Mouse (Mus musculus) liver, postnatal 0 days (tissue): ENCODE results near the gene Arhgef19.

ENCODE experiments used
- CTCF ChIP-seq: sonication (generic); IDR thresholded peaks from 2 replicates; pipeline ENCODE4 v1.5.1; 2016; ENCODE audit warnings: antibody characterized with exemption, low read depth
- EP300 ChIP-seq: IDR thresholded peaks from 2 replicates; pipeline ENCODE4 v1.6.1; 2016; ENCODE audit warnings: antibody characterized with exemption, low read depth, mild to moderate bottlenecking

DNA sequence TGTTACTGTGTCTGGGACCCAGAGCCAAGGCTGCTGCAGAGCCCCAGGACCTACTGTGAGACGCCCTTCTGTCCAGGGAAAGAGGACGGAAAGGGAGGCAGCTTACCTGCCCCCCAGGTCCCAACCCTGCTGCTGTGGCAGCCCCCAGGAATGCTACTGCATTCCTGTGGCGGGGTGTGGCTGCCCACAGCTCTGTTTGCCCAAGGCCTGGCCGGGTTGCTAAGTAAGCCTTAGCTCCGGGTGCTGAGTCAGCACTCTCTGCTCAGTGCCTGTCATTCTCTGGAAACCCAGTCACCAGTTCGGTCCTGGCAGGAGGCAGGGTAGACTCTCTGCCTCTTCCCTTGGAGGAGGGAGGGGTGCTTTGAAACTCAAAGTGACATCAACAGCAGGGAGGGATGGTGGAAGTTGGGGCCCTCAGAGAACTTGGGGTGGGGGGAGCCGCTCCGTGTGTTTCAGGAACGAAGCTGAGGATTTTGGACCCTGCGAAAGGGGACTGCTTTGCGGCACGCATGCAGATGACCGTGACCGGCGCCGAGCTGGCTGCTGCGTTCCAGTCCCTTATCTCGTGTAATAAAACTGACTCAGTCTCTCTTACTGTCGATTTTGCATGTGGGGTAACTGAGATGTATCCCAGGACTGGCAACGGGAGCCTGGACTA, 47.7 kb downstream of the Arhgef19 start:
- TF ChIP-seq CTCF (no peak), EP300 (no peak)
